Mouse (Mus musculus): ENCODE measurements at regions not wholly inside any gene's neighbourhood (a gene's known extent, or its start where the extent isn't known, plus 50 kb on each side); places are given as distances from the start of the nearest gene placed in this dataset.

GRCm38 (mm10) chr14:76858396-76858795 is 178.2 kb upstream of the Ccdc122 start:
- Histone ChIP-seq H3K4me1 (peaks cover 5% of the 10 kb centered on the region; the same call in 1 of the 2 replicates), H3K9ac (no peak overlapping the region), H3K27me3 (no peaks in the 10 kb centered on the region), H3K36me3 (no peaks in the 10 kb centered on the region), H3K4me2 (no peak overlapping the region), H3K9me3 (no peaks in the 10 kb centered on the region), H3K4me3 (no peak overlapping the region), H3K27ac (no peak overlapping the region)
- ATAC-seq (ENCODE audit: borderline replicate concordance, extremely low read depth, low FRiP score, low TSS enrichment), result no peak
- WGBS, result 80% methylated on average over 5 of the region's 5 CpGs

- Histone ChIP-seq H3K9me3 (no peaks in the 10 kb centered on the region), H3K4me3 (no peak overlapping the region), H3K36me3 (no peaks in the 10 kb centered on the region), H3K4me1 (peaks cover 5% of the 10 kb centered on the region; the same call in 1 of the 2 replicates), H3K9ac (no peak overlapping the region), H3K27me3 (no peaks in the 10 kb centered on the region), H3K27ac (peak overlapping the region; percentile 45), H3K4me2 (peak overlapping the region; percentile 24)
- WGBS, result 32% methylated on average over 10 of the region's 10 CpGs
- peak; percentile 65; the same call in 1 of the 2 replicates for ATAC-seq (ENCODE audit: borderline replicate concordance, extremely low read depth, low FRiP score, low TSS enrichment)
Observed at GRCm38 (mm10) chr14:76857196-76857773, 179.3 kb upstream of the Ccdc122 start.

GRCm38 (mm10) chr14:76856591-76856990 is 180.0 kb upstream of the Ccdc122 start:
- peak overlapping the region; percentile 45 for H3K27ac ChIP-seq

GRCm38 (mm10) chr14:76854965-76855364 is 181.6 kb upstream of the Ccdc122 start:
- no peaks in the 10 kb centered on the region for H3K9me3 ChIP-seq
- H3K9ac ChIP-seq, result no peak overlapping the region
- no peak overlapping the region for H3K4me3 ChIP-seq
- H3K4me2 ChIP-seq, result no peak overlapping the region
- no peaks in the 10 kb centered on the region for H3K36me3 ChIP-seq
- no peak for ATAC-seq (ENCODE audit: borderline replicate concordance, extremely low read depth, low FRiP score, low TSS enrichment)
- no peak overlapping the region for H3K27ac ChIP-seq
- WGBS, result 82% methylated on average over 11 of the region's 11 CpGs
- H3K27me3 ChIP-seq, result no peaks in the 10 kb centered on the region
- peaks cover 11% of the 10 kb centered on the region; the same call in 1 of the 2 replicates for H3K4me1 ChIP-seq

More at GRCm38 (mm10) chr14:76856591-76856990, 180.0 kb upstream of the Ccdc122 start:
- H3K4me3 ChIP-seq, result no peak overlapping the region
- no peaks in the 10 kb centered on the region for H3K27me3 ChIP-seq
- H3K4me2 ChIP-seq, result peak overlapping the region; percentile 24
- WGBS, result 20% methylated on average over 8 of the region's 8 CpGs
- no peaks in the 10 kb centered on the region for H3K9me3 ChIP-seq
- peaks cover 5% of the 10 kb centered on the region; the same call in 1 of the 2 replicates for H3K4me1 ChIP-seq
- H3K9ac ChIP-seq, result no peak overlapping the region
- peak; percentile 31; the same call in 1 of the 2 replicates for ATAC-seq (ENCODE audit: borderline replicate concordance, extremely low read depth, low FRiP score, low TSS enrichment)
- no peaks in the 10 kb centered on the region for H3K36me3 ChIP-seq

- Histone ChIP-seq H3K4me1 (peaks cover 11% of the 10 kb centered on the region; the same call in 1 of the 2 replicates), H3K36me3 (no peaks in the 10 kb centered on the region), H3K4me2 (no peak overlapping the region), H3K9ac (no peak overlapping the region), H3K9me3 (no peaks in the 10 kb centered on the region), H3K27ac (no peak overlapping the region), H3K4me3 (no peak overlapping the region), H3K27me3 (no peaks in the 10 kb centered on the region)
- no peak for ATAC-seq (ENCODE audit: borderline replicate concordance, extremely low read depth, low FRiP score, low TSS enrichment)
- WGBS, result 57% methylated on average over 10 of the region's 10 CpGs
Observed at GRCm38 (mm10) chr14:76851473-76852214, 184.9 kb upstream of the Ccdc122 start.

- Histone ChIP-seq H3K4me3 (no peak overlapping the region), H3K9ac (no peak overlapping the region), H3K27ac (no peak overlapping the region), H3K4me2 (no peak overlapping the region), H3K36me3 (no peaks in the 10 kb centered on the region), H3K9me3 (no peaks in the 10 kb centered on the region), H3K27me3 (no peaks in the 10 kb centered on the region), H3K4me1 (peaks cover 11% of the 10 kb centered on the region; the same call in 1 of the 2 replicates)
- ATAC-seq (ENCODE audit: borderline replicate concordance, extremely low read depth, low FRiP score, low TSS enrichment), result no peak
- 77% methylated on average over 4 of the region's 4 CpGs for WGBS
Observed at GRCm38 (mm10) chr14:76850641-76851040, 185.9 kb upstream of the Ccdc122 start.

GRCm38 (mm10) chr14:76850051-76850450 is 186.5 kb upstream of the Ccdc122 start:
- peak overlapping the region; percentile 17; the same call in 1 of the 2 replicates for H3K4me2 ChIP-seq
- no peak overlapping the region for H3K4me3 ChIP-seq
- 33% methylated on average over 13 of the region's 13 CpGs for WGBS
- peak overlapping the region; percentile 46; the same call in 1 of the 2 replicates for H3K27ac ChIP-seq
- no peaks in the 10 kb centered on the region for H3K36me3 ChIP-seq
- H3K9ac ChIP-seq, result no peak overlapping the region
- no peaks in the 10 kb centered on the region for H3K27me3 ChIP-seq
- no peak for ATAC-seq (ENCODE audit: borderline replicate concordance, extremely low read depth, low FRiP score, low TSS enrichment)
- H3K9me3 ChIP-seq, result no peaks in the 10 kb centered on the region
- peaks cover 11% of the 10 kb centered on the region; the same call in 1 of the 2 replicates for H3K4me1 ChIP-seq

- WGBS, result 49% methylated on average over 6 of the region's 6 CpGs
- Histone ChIP-seq H3K9me3 (no peaks in the 10 kb centered on the region), H3K27me3 (no peaks in the 10 kb centered on the region), H3K9ac (no peak overlapping the region), H3K4me3 (no peak overlapping the region), H3K27ac (peak overlapping the region; percentile 46; the same call in 1 of the 2 replicates), H3K4me1 (peaks cover 11% of the 10 kb centered on the region; the same call in 1 of the 2 replicates), H3K36me3 (no peaks in the 10 kb centered on the region), H3K4me2 (peak overlapping the region; percentile 17; the same call in 1 of the 2 replicates)
- peak; percentile 35; the same call in 1 of the 2 replicates for ATAC-seq (ENCODE audit: borderline replicate concordance, extremely low read depth, low FRiP score, low TSS enrichment)
Observed at GRCm38 (mm10) chr14:76849636-76850035, 186.9 kb upstream of the Ccdc122 start.

- Histone ChIP-seq H3K27me3 (no peaks in the 10 kb centered on the region), H3K4me2 (no peak overlapping the region), H3K36me3 (no peaks in the 10 kb centered on the region), H3K9ac (no peak overlapping the region), H3K4me1 (peaks cover 11% of the 10 kb centered on the region; the same call in 1 of the 2 replicates), H3K27ac (peak overlapping the region; percentile 46; the same call in 1 of the 2 replicates), H3K9me3 (no peaks in the 10 kb centered on the region), H3K4me3 (no peak overlapping the region)
- 55% methylated on average over 3 of the region's 3 CpGs for WGBS
- no peak for ATAC-seq (ENCODE audit: borderline replicate concordance, extremely low read depth, low FRiP score, low TSS enrichment)
Observed at GRCm38 (mm10) chr14:76849071-76849470, 187.5 kb upstream of the Ccdc122 start.

GRCm38 (mm10) chr14:76845706-76846105 is 190.9 kb upstream of the Ccdc122 start:
- Histone ChIP-seq H3K4me2 (no peak overlapping the region), H3K27me3 (no peaks in the 10 kb centered on the region), H3K27ac (no peak overlapping the region), H3K9ac (no peak overlapping the region), H3K9me3 (no peaks in the 10 kb centered on the region), H3K36me3 (no peaks in the 10 kb centered on the region), H3K4me3 (no peak overlapping the region), H3K4me1 (peaks cover 7% of the 10 kb centered on the region; the same call in 1 of the 2 replicates)
- no peak for ATAC-seq (ENCODE audit: borderline replicate concordance, extremely low read depth, low FRiP score, low TSS enrichment)
- 64% methylated on average over 3 of the region's 3 CpGs for WGBS

GRCm38 (mm10) chr14:76844717-76845116 is 191.9 kb upstream of the Ccdc122 start:
- H3K4me1 ChIP-seq, result peaks cover 3% of the 10 kb centered on the region; the same call in 1 of the 2 replicates
- no peaks in the 10 kb centered on the region for H3K27me3 ChIP-seq
- no peak overlapping the region for H3K4me2 ChIP-seq
- 88% methylated on average over 1 of the region's 1 CpGs for WGBS
- H3K27ac ChIP-seq, result no peak overlapping the region
- no peak overlapping the region for H3K4me3 ChIP-seq
- no peaks in the 10 kb centered on the region for H3K36me3 ChIP-seq
- ATAC-seq (ENCODE audit: borderline replicate concordance, extremely low read depth, low FRiP score, low TSS enrichment), result no peak
- H3K9ac ChIP-seq, result no peak overlapping the region
- no peaks in the 10 kb centered on the region for H3K9me3 ChIP-seq

All from lung, embryonic 15.5 days (tissue).